Mouse (Mus musculus): ENCODE results near the gene Ino80d.
A peak's percentile ranks its signal among the peaks of the same experiment; 100 is the strongest.

- TF ChIP-seq POLR2A (IDR thresholded peaks at IDR 0.05; ENCODE audit: insufficient read depth, low read depth, low read length) (peak; percentile 81), EP300 (IDR thresholded peaks at IDR 0.05; ENCODE audit: insufficient read depth, low read depth, low read length) (no peak), CTCF (IDR thresholded peaks at IDR 0.05) (peak; percentile 78)
Measured at GRCm38 (mm10) chr1:63114136-63114781, at the start of gene Ino80d.

All from heart, adult 2 months (tissue).